Mouse (Mus musculus) midbrain, embryonic 16.5 days (tissue): ENCODE data around the gene Hsp90ab1. TPM values are rescaled to one million over a fixed set of nuclear protein-coding genes. Genes with fewer than 3 reads are reported as not detected.

Experiments
- ATAC-seq: fragments of 200-750 bp; cut with Nextera tagmentation; 2 replicates; pipeline ENCODE4 v1.8.0; 2017; ENCODE audit warnings: moderate TSS enrichment
- H3K27ac ChIP-seq: fragments of 300-500 bp; sonication (generic); 2 replicates; pipeline ENCODE4 v1.5.1; 2014; ENCODE audit warnings: mild to moderate bottlenecking, low read length, mixed read lengths
- H3K27me3 ChIP-seq: fragments of 300-500 bp; sonication (generic); 2 replicates; pipeline ENCODE4 v1.6.1; 2014; ENCODE audit warnings: low read depth, low read length, mixed read lengths; ENCODE audit not compliant: control insufficient read depth, insufficient read depth
- H3K36me3 ChIP-seq: fragments of 300-500 bp; sonication (generic); 2 replicates; pipeline ENCODE4 v1.6.1; 2014; ENCODE audit warnings: mild to moderate bottlenecking, low read length, moderate library complexity, mixed read lengths; ENCODE audit not compliant: control insufficient read depth, insufficient read depth
- H3K4me1 ChIP-seq: fragments of 300-500 bp; sonication (generic); 2 replicates; pipeline ENCODE4 v1.6.1; 2014; ENCODE audit warnings: mild to moderate bottlenecking, low read length, mixed read lengths; ENCODE audit not compliant: control insufficient read depth, insufficient read depth
- H3K4me2 ChIP-seq: fragments of 300-500 bp; sonication (generic); 2 replicates; pipeline ENCODE4 v1.6.1; 2014; ENCODE audit warnings: mild to moderate bottlenecking, low read length, mixed read lengths
- H3K4me3 ChIP-seq: fragments of 300-500 bp; sonication (generic); 2 replicates; pipeline ENCODE4 v1.5.1; 2014; ENCODE audit warnings: low read depth, mild to moderate bottlenecking, low read length, moderate library complexity, mixed read lengths
- H3K9ac ChIP-seq: fragments of 300-500 bp; sonication (generic); 2 replicates; pipeline ENCODE4 v1.6.1; 2014; ENCODE audit warnings: low read depth, low read length, mixed read lengths
- H3K9me3 ChIP-seq: fragments of 300-500 bp; sonication (generic); replicated peaks from 2 replicates; pipeline ENCODE4 v1.6.1; 2014; ENCODE audit warnings: mild to moderate bottlenecking, low read length, mixed read lengths; ENCODE audit not compliant: control insufficient read depth, poor library complexity, severe bottlenecking
- WGBS: fragments of 180-500 bp; shearing (Covaris S2); extraction: QIAGEN DNeasy Blood & Tissue Kit; methylation state at CpG from one replicate; pipeline ENCODE4 v1.1.7; 2014; 5-methylcytosine and 5-hydroxymethylcytosine counted together
- polyA plus RNA-seq: library from polyadenylated mRNA; unstranded; fragments of >200 nt; fragmentation: Nextera tagmentation; extraction: Ambion mirVana; gene quantifications from 2 replicates; pipeline ENCODE4 v1.2.1, GENCODE M21; 2015

Gene Hsp90ab1
- polyA plus RNA-seq, 1 experiment from 2014 or later, result 1,403 TPM

DNA sequence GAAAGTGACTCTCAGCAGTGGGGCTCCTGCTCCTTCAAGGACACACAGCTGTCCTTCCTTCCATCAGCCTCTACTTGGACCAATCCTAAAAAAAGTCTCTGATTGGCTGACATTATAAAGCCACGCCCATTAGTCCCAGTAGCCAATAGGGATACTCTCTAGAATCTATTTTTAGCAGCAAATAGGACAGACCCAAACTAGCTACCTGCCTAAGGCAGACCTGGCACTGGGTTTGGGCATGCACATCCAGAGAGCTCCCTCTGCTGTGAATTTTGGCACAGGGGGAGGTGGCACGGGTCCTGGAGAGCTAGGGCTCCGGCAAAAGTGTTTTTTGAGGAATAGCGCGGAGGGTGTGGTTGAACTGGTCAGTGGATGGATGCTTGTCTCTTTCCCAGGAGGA lies 46.5 kb downstream of the Hsp90ab1 start:
- H3K36me3 ChIP-seq, result no peaks in the 10 kb centered on the region
- 18% methylated on average over 5 of the region's 5 CpGs for WGBS
- H3K27me3 ChIP-seq, result peaks cover 3% of the 10 kb centered on the region; the same call in 1 of the 2 replicates
- no peak for ATAC-seq
- H3K9ac ChIP-seq, result no peak overlapping the region
- H3K4me1 ChIP-seq, result peaks cover 4% of the 10 kb centered on the region; the same call in 1 of the 2 replicates
- H3K27ac ChIP-seq, result no peak overlapping the region
- H3K4me2 ChIP-seq, result no peak overlapping the region
- H3K9me3 ChIP-seq, result no peaks in the 10 kb centered on the region
- no peak overlapping the region for H3K4me3 ChIP-seq

DNA sequence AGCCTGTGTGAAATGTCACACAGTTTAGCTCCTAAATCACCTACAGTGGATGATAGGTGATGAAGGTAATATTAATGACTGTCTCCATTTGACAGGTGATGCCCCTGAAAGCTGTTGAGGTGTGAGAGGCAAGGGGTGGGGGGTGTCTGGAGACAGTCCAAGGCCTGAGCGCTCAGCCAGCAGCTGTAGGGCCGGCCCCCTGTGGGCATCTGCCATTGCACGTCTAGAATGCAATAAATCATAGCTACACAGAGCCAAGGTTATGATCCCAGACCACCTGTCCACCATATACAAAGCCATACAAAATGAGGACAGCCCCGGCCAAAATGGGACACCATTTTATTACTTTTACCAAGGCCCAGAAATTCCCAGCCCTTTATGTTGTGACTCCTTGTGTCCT lies 48.1 kb downstream of the Hsp90ab1 start:
- Histone ChIP-seq H3K27me3 (peaks cover 3% of the 10 kb centered on the region; the same call in 1 of the 2 replicates), H3K4me2 (no peak overlapping the region), H3K9ac (no peak overlapping the region), H3K4me1 (peaks cover 4% of the 10 kb centered on the region; the same call in 1 of the 2 replicates), H3K9me3 (no peaks in the 10 kb centered on the region), H3K4me3 (no peak overlapping the region), H3K36me3 (no peaks in the 10 kb centered on the region), H3K27ac (no peak overlapping the region)
- ATAC-seq, result no peak
- 82% methylated on average over 4 of the region's 4 CpGs for WGBS

DNA sequence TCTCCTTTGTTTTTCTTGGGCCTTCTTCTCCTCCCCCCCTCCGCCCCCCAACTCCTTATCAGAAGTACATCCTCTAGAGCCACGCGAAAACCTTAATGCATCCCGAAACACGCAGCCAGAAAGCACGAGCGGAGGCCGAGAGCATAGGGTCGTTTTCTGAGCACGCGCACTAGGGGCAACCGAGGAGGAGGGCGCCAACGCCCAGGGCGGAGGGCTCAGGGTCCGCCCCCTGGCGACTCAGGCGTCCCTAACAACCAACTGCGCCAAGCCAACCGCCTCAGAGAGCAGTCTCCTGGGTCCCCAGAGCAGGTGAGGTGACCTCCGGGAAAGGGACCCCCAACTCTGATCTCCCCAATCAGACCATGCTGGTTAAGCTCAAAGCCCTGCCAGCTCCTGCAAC lies 49.8 kb downstream of the Hsp90ab1 start, which contains the start of gene Tcte1:
Tcte1 (plus strand) TSS at position 172 of the 400 bp plus-strand sequence.
- peak; percentile 81 for ATAC-seq
- no peaks in the 10 kb centered on the region for H3K27me3 ChIP-seq
- peak within 1 kb of the TSS; percentile 60 for H3K9ac ChIP-seq
- H3K4me2 ChIP-seq, result peak within 1 kb of the TSS; percentile 69
- H3K9me3 ChIP-seq, result no peaks in the 10 kb centered on the region
- WGBS, result under 1% methylated on average over 21 of the region's 21 CpGs
- peaks cover 4% of the 10 kb centered on the region; the same call in 1 of the 2 replicates for H3K4me1 ChIP-seq
- no peak within 1 kb of the TSS for H3K27ac ChIP-seq
- peak within 1 kb of the TSS; percentile 39 for H3K4me3 ChIP-seq
- no peaks in the 10 kb centered on the region for H3K36me3 ChIP-seq

GRCm38 (mm10) chr17:45520136-45520535 lies 52.9 kb downstream of the Hsp90ab1 start:
- no peak overlapping the region for H3K9ac ChIP-seq
- 89% methylated on average over 11 of the region's 11 CpGs for WGBS
- H3K4me3 ChIP-seq, result no peak overlapping the region
- no peaks in the 10 kb centered on the region for H3K27me3 ChIP-seq
- peaks cover 4% of the 10 kb centered on the region; the same call in 1 of the 2 replicates for H3K4me1 ChIP-seq
- ATAC-seq, result no peak
- H3K36me3 ChIP-seq, result no peaks in the 10 kb centered on the region
- no peak overlapping the region for H3K4me2 ChIP-seq
- no peaks in the 10 kb centered on the region for H3K9me3 ChIP-seq
- no peak overlapping the region for H3K27ac ChIP-seq

- Histone ChIP-seq H3K36me3 (no peaks in the 10 kb centered on the region), H3K4me1 (peaks cover 4% of the 10 kb centered on the region; the same call in 1 of the 2 replicates), H3K27me3 (no peaks in the 10 kb centered on the region), H3K4me2 (no peak overlapping the region), H3K27ac (no peak overlapping the region), H3K9ac (no peak overlapping the region), H3K4me3 (no peak overlapping the region), H3K9me3 (no peaks in the 10 kb centered on the region)
- 79% methylated on average over 12 of the region's 12 CpGs for WGBS
- no peak for ATAC-seq
Measured at GRCm38 (mm10) chr17:45518766-45519475, 54.1 kb downstream of the Hsp90ab1 start.

Other genes starting within 250 kb of the Hsp90ab1 start
- 58.6 and 67.5 TPM in 2 replicates for gene Cdc5l, start 139.5 kb downstream of the Hsp90ab1 start, polyA plus RNA-seq
- 2.5 and 3.1 TPM in 2 replicates for gene Spats1, start 97.9 kb downstream of the Hsp90ab1 start, polyA plus RNA-seq
- gene Aars2, start 66.4 kb downstream of the Hsp90ab1 start, polyA plus RNA-seq, result 17.6 and 18.2 TPM in 2 replicates
- 4.3 and 5.0 TPM in 2 replicates for gene Tcte1, start 49.8 kb downstream of the Hsp90ab1 start, polyA plus RNA-seq
- 31.0 and 32.5 TPM in 2 replicates for gene Tmem151b, start 23.6 kb downstream of the Hsp90ab1 start, polyA plus RNA-seq
- 3.6 and 3.7 TPM in 2 replicates for gene Nfkbie, start 17.6 kb downstream of the Hsp90ab1 start, polyA plus RNA-seq
- 76.0 and 79.6 TPM in 2 replicates for gene Slc35b2, start 9.4 kb downstream of the Hsp90ab1 start, polyA plus RNA-seq
- 37.8 and 40.7 TPM in 2 replicates for gene Slc29a1, start 26.3 kb upstream of the Hsp90ab1 start, polyA plus RNA-seq
- gene Mymx, start 28.8 kb upstream of the Hsp90ab1 start, polyA plus RNA-seq, result not detected in 2 replicates
- 0.46 and 0.89 TPM in 2 replicates for gene Capn11, start 86.1 kb upstream of the Hsp90ab1 start, polyA plus RNA-seq
- gene Mrpl14, start 113.1 kb upstream of the Hsp90ab1 start, polyA plus RNA-seq, result 115 and 118 TPM in 2 replicates
- 150 and 155 TPM in 2 replicates for gene Tmem63b, start 113.6 kb upstream of the Hsp90ab1 start, polyA plus RNA-seq
- 0.46 TPM in 1 of 2 replicates, not detected in the other for gene 1600014C23Rik, start 160.6 kb upstream of the Hsp90ab1 start, polyA plus RNA-seq